Mouse (Mus musculus): ENCODE measurements around the gene Ywhae. TPM values are rescaled to one million over a fixed set of nuclear protein-coding genes. Genes with fewer than 3 reads are reported as not detected.

Gene Ywhae
- polyA plus RNA-seq, 1 experiment, result 612 TPM

GRCm38 (mm10) chr11:75801771-75802550 lies 69.3 kb downstream of the Ywhae start:
- H3K27me3 ChIP-seq (ENCODE audit: control insufficient read depth, insufficient read depth, insufficient read length), result no peaks in the 10 kb centered on the region
- no peak overlapping the region for H3K4me2 ChIP-seq (ENCODE audit: low read depth)
- no peak for TF ChIP-seq CEBPB (IDR thresholded peaks at IDR 0.05; ENCODE audit: insufficient read depth, poor library complexity, severe bottlenecking)
- TF ChIP-seq MAX (IDR thresholded peaks at IDR 0.05; ENCODE audit: low read depth), result no peak
- no peak for TF ChIP-seq POLR2A (IDR thresholded peaks at IDR 0.05; ENCODE audit: insufficient read length, low read depth)
- no peak for TF ChIP-seq POLR2AphosphoS2 (IDR thresholded peaks at IDR 0.05; ENCODE audit: insufficient read length, low read depth)
- TF ChIP-seq MYOG (IDR thresholded peaks at IDR 0.05; ENCODE audit: control insufficient read depth in 1 of 3, insufficient read depth in 1 of 3, insufficient read length in 2 of 3, low read depth in 2 of 3), result no peak
- TF ChIP-seq USF1 (IDR thresholded peaks at IDR 0.05; ENCODE audit: low read depth), result no peak
- no peak for TF ChIP-seq SRF (IDR thresholded peaks at IDR 0.05; ENCODE audit: control insufficient read depth, insufficient read length, low read depth)
- no peak for TF ChIP-seq MYOD1 (IDR thresholded peaks at IDR 0.05; ENCODE audit: control insufficient read depth in 1 of 3, insufficient read length in 2 of 3, low read depth in 2 of 3)
- no peak for TF ChIP-seq TCF3 (IDR thresholded peaks at IDR 0.05; ENCODE audit: insufficient read length, low read depth)
- TF ChIP-seq TCF12 (IDR thresholded peaks at IDR 0.05; ENCODE audit: insufficient read depth, poor library complexity, severe bottlenecking), result no peak
- no peak for TF ChIP-seq REST (IDR thresholded peaks at IDR 0.05; ENCODE audit: insufficient read depth, insufficient read length)
- no peak for TF ChIP-seq E2F4 (IDR thresholded peaks at IDR 0.05; ENCODE audit: insufficient read depth)
- H3K4me3 ChIP-seq, result no peak overlapping the region
- no peak overlapping the region for H3ac ChIP-seq (ENCODE audit: control insufficient read depth, insufficient read length)
- no peaks in the 10 kb centered on the region for H3K36me3 ChIP-seq (ENCODE audit: control insufficient read depth, insufficient read depth)
- no peaks in the 10 kb centered on the region for H3K79me2 ChIP-seq (ENCODE audit: control insufficient read depth, insufficient read depth)

GRCm38 (mm10) chr11:75807486-75807885 lies 74.8 kb downstream of the Ywhae start:
- H3K4me3 ChIP-seq, result no peak overlapping the region
- TF ChIP-seq MAX (IDR thresholded peaks at IDR 0.05; ENCODE audit: low read depth) (no peak), MYOG (IDR thresholded peaks at IDR 0.05; ENCODE audit: control insufficient read depth in 1 of 3, insufficient read depth in 1 of 3, insufficient read length in 2 of 3, low read depth in 2 of 3) (no peak), POLR2AphosphoS2 (IDR thresholded peaks at IDR 0.05; ENCODE audit: insufficient read length, low read depth) (no peak), TCF3 (IDR thresholded peaks at IDR 0.05; ENCODE audit: insufficient read length, low read depth) (no peak), REST (IDR thresholded peaks at IDR 0.05; ENCODE audit: insufficient read depth, insufficient read length) (no peak), MYOD1 (IDR thresholded peaks at IDR 0.05; ENCODE audit: control insufficient read depth in 1 of 3, insufficient read length in 2 of 3, low read depth in 2 of 3) (no peak), USF1 (IDR thresholded peaks at IDR 0.05; ENCODE audit: low read depth) (no peak), TCF12 (IDR thresholded peaks at IDR 0.05; ENCODE audit: insufficient read depth, poor library complexity, severe bottlenecking) (no peak), SRF (IDR thresholded peaks at IDR 0.05; ENCODE audit: control insufficient read depth, insufficient read length, low read depth) (no peak), CEBPB (IDR thresholded peaks at IDR 0.05; ENCODE audit: insufficient read depth, poor library complexity, severe bottlenecking) (no peak), POLR2A (IDR thresholded peaks at IDR 0.05; ENCODE audit: insufficient read length, low read depth) (no peak), E2F4 (IDR thresholded peaks at IDR 0.05; ENCODE audit: insufficient read depth) (no peak)
- H3K79me2 ChIP-seq (ENCODE audit: control insufficient read depth, insufficient read depth), result no peaks in the 10 kb centered on the region
- H3K27me3 ChIP-seq (ENCODE audit: control insufficient read depth, insufficient read depth, insufficient read length), result no peaks in the 10 kb centered on the region
- no peaks in the 10 kb centered on the region for H3K36me3 ChIP-seq (ENCODE audit: control insufficient read depth, insufficient read depth)
- no peak overlapping the region for H3K4me2 ChIP-seq (ENCODE audit: low read depth)
- no peak overlapping the region for H3ac ChIP-seq (ENCODE audit: control insufficient read depth, insufficient read length)

GRCm38 (mm10) chr11:75810526-75810925 lies 77.9 kb downstream of the Ywhae start:
- H3K4me2 ChIP-seq (ENCODE audit: low read depth), result no peak overlapping the region
- TF ChIP-seq TCF12 (IDR thresholded peaks at IDR 0.05; ENCODE audit: insufficient read depth, poor library complexity, severe bottlenecking) (no peak), MYOD1 (IDR thresholded peaks at IDR 0.05; ENCODE audit: control insufficient read depth in 1 of 3, insufficient read length in 2 of 3, low read depth in 2 of 3) (no peak), POLR2A (IDR thresholded peaks at IDR 0.05; ENCODE audit: insufficient read length, low read depth) (no peak), USF1 (IDR thresholded peaks at IDR 0.05; ENCODE audit: low read depth) (no peak), CEBPB (IDR thresholded peaks at IDR 0.05; ENCODE audit: insufficient read depth, poor library complexity, severe bottlenecking) (no peak), MYOG (IDR thresholded peaks at IDR 0.05; ENCODE audit: control insufficient read depth in 1 of 3, insufficient read depth in 1 of 3, insufficient read length in 2 of 3, low read depth in 2 of 3) (no peak), TCF3 (IDR thresholded peaks at IDR 0.05; ENCODE audit: insufficient read length, low read depth) (no peak), E2F4 (IDR thresholded peaks at IDR 0.05; ENCODE audit: insufficient read depth) (no peak), REST (IDR thresholded peaks at IDR 0.05; ENCODE audit: insufficient read depth, insufficient read length) (no peak), SRF (IDR thresholded peaks at IDR 0.05; ENCODE audit: control insufficient read depth, insufficient read length, low read depth) (no peak), POLR2AphosphoS2 (IDR thresholded peaks at IDR 0.05; ENCODE audit: insufficient read length, low read depth) (no peak), MAX (IDR thresholded peaks at IDR 0.05; ENCODE audit: low read depth) (no peak)
- H3K36me3 ChIP-seq (ENCODE audit: control insufficient read depth, insufficient read depth), result no peaks in the 10 kb centered on the region
- H3ac ChIP-seq (ENCODE audit: control insufficient read depth, insufficient read length), result no peak overlapping the region
- no peaks in the 10 kb centered on the region for H3K79me2 ChIP-seq (ENCODE audit: control insufficient read depth, insufficient read depth)
- no peaks in the 10 kb centered on the region for H3K27me3 ChIP-seq (ENCODE audit: control insufficient read depth, insufficient read depth, insufficient read length)
- no peak overlapping the region for H3K4me3 ChIP-seq

GRCm38 (mm10) chr11:75811900-75812299 lies 79.2 kb downstream of the Ywhae start:
- Histone ChIP-seq H3K36me3 (ENCODE audit: control insufficient read depth, insufficient read depth) (no peaks in the 10 kb centered on the region), H3K4me2 (ENCODE audit: low read depth) (peak overlapping the region; percentile 65), H3ac (ENCODE audit: control insufficient read depth, insufficient read length) (no peak overlapping the region), H3K27me3 (ENCODE audit: control insufficient read depth, insufficient read depth, insufficient read length) (no peaks in the 10 kb centered on the region), H3K4me3 (no peak overlapping the region), H3K79me2 (ENCODE audit: control insufficient read depth, insufficient read depth) (no peaks in the 10 kb centered on the region)
- TF ChIP-seq USF1 (IDR thresholded peaks at IDR 0.05; ENCODE audit: low read depth), result no peak
- no peak for TF ChIP-seq CEBPB (IDR thresholded peaks at IDR 0.05; ENCODE audit: insufficient read depth, poor library complexity, severe bottlenecking)
- no peak for TF ChIP-seq SRF (IDR thresholded peaks at IDR 0.05; ENCODE audit: control insufficient read depth, insufficient read length, low read depth)
- no peak for TF ChIP-seq TCF3 (IDR thresholded peaks at IDR 0.05; ENCODE audit: insufficient read length, low read depth)
- TF ChIP-seq MAX (IDR thresholded peaks at IDR 0.05; ENCODE audit: low read depth), result no peak
- no peak for TF ChIP-seq MYOG (IDR thresholded peaks at IDR 0.05; ENCODE audit: control insufficient read depth in 1 of 3, insufficient read depth in 1 of 3, insufficient read length in 2 of 3, low read depth in 2 of 3)
- no peak for TF ChIP-seq POLR2AphosphoS2 (IDR thresholded peaks at IDR 0.05; ENCODE audit: insufficient read length, low read depth)

All from myocyte (in vitro differentiated cells).